Mouse (Mus musculus) kidney, embryonic 16.5 days (tissue): ENCODE data around the gene Fhl2. TPM values are rescaled to one million over a fixed set of nuclear protein-coding genes. Genes with fewer than 3 reads are reported as not detected.
A peak's percentile ranks its signal among the peaks of the same experiment; 100 is the strongest.

Source experiments
- ATAC-seq: fragments of 200-750 bp; cut with Nextera tagmentation; 2 replicates; pipeline ENCODE4 v1.8.0; 2017; ENCODE audit warnings: moderate TSS enrichment; ENCODE audit not compliant: low FRiP score, low TSS enrichment
- H3K27ac ChIP-seq: fragments of 300-500 bp; sonication (generic); 2 replicates; pipeline ENCODE4 v1.5.1; 2014; ENCODE audit warnings: low read length
- H3K27me3 ChIP-seq: fragments of 300-500 bp; sonication (generic); 2 replicates; pipeline ENCODE4 v1.6.1; 2014; ENCODE audit warnings: low read length, control low read depth, mixed read lengths; ENCODE audit not compliant: insufficient read depth
- H3K36me3 ChIP-seq: fragments of 300-500 bp; sonication (generic); 2 replicates; pipeline ENCODE4 v1.6.1; 2014; ENCODE audit warnings: low read length, control low read depth, mixed read lengths; ENCODE audit not compliant: insufficient read depth
- H3K4me1 ChIP-seq: fragments of 300-500 bp; sonication (generic); 2 replicates; pipeline ENCODE4 v1.6.1; 2014; ENCODE audit warnings: low read length, control low read depth, mixed read lengths; ENCODE audit not compliant: insufficient read depth
- H3K4me2 ChIP-seq: fragments of 300-500 bp; sonication (generic); replicated peaks from 2 replicates; pipeline ENCODE4 v1.6.1; 2014; ENCODE audit warnings: low read depth, low read length
- H3K4me3 ChIP-seq: fragments of 300-500 bp; sonication (generic); 2 replicates; pipeline ENCODE4 v1.5.1; 2014; ENCODE audit warnings: mild to moderate bottlenecking, low read length
- H3K9ac ChIP-seq: fragments of 300-500 bp; sonication (generic); replicated peaks from 2 replicates; pipeline ENCODE4 v1.6.1; 2014; ENCODE audit warnings: low read length
- H3K9me3 ChIP-seq: fragments of 300-500 bp; sonication (generic); 2 replicates; pipeline ENCODE4 v1.6.1; 2016; ENCODE audit warnings: low read length, control low read depth
- WGBS: fragments of 180-500 bp; shearing (Covaris S2); extraction: QIAGEN DNeasy Blood & Tissue Kit; methylation state at CpG from one replicate; pipeline ENCODE4 v1.1.7; 2014; 5-methylcytosine and 5-hydroxymethylcytosine counted together
- polyA plus RNA-seq: library from polyadenylated mRNA; unstranded; fragments of >200 nt; fragmentation: Nextera tagmentation; extraction: Ambion mirVana; gene quantifications from 2 replicates; pipeline ENCODE4 v1.2.1, GENCODE M21; 2015

Gene Fhl2
- polyA plus RNA-seq, 1 experiment from 2014 or later, result 104 TPM

DNA sequence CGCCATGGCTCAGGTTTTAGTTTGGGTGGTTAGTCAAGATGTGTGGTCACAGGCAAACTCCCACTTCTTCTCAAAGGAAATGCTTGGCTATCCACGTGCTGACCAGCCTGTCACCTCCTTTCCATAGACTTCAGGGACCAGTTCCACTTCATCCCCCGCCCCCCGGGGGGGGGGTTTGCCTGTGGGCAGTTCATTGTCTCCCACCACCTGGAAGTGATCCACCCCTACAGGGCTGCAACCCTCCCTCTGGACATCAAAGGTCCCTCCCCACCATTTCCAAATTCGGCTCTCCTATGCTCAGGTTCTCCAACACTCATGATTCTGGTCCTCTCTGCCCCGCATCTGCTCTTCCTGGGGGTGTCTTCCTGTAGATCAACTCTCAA lies 33.7 kb downstream of the Fhl2 start:
- Histone ChIP-seq H3K36me3 (no peaks in the 10 kb centered on the region; the same call in 1 of the 2 replicates), H3K4me3 (peak overlapping the region; percentile 85), H3K9me3 (0 out of 2 replicates have a peak, but pooled peaks cover 4% of the 10 kb centered on the region), H3K4me1 (peaks cover 36% of the 10 kb centered on the region), H3K4me2 (peak overlapping the region; percentile 89), H3K27ac (peak overlapping the region; percentile 93), H3K9ac (peak overlapping the region; percentile 94), H3K27me3 (no peaks in the 10 kb centered on the region)
- peak; percentile 46 for ATAC-seq
- WGBS, result 0% methylated on average over 5 of the region's 6 CpGs

GRCm38 (mm10) chr1:43162394-43162793 lies 34.4 kb downstream of the Fhl2 start:
- Histone ChIP-seq H3K9me3 (peaks cover 5% of the 10 kb centered on the region; the same call in 1 of the 2 replicates), H3K36me3 (peaks cover 4% of the 10 kb centered on the region), H3K27ac (peak overlapping the region; percentile 93), H3K9ac (peak overlapping the region; percentile 94), H3K4me2 (peak overlapping the region; percentile 89), H3K27me3 (no peaks in the 10 kb centered on the region), H3K4me1 (peaks cover 29% of the 10 kb centered on the region), H3K4me3 (peak overlapping the region; percentile 85)
- no peak for ATAC-seq
- 78% methylated on average over 3 of the region's 3 CpGs for WGBS

- Histone ChIP-seq H3K4me1 (peaks cover 35% of the 10 kb centered on the region), H3K9me3 (peaks cover 3% of the 10 kb centered on the region; the same call in 1 of the 2 replicates), H3K4me2 (peak overlapping the region; percentile 20; the same call in 1 of the 2 replicates), H3K4me3 (0 out of 2 replicates have a peak overlapping the region, but pooled peaks have one; percentile 2), H3K36me3 (peaks cover 10% of the 10 kb centered on the region), H3K27me3 (no peaks in the 10 kb centered on the region), H3K27ac (peak overlapping the region; percentile 73), H3K9ac (peak overlapping the region; percentile 46; the same call in 1 of the 2 replicates)
- no peak for ATAC-seq
- 36% methylated on average over 4 of the region's 4 CpGs for WGBS
Measured at GRCm38 (mm10) chr1:43159429-43159828, 37.4 kb downstream of the Fhl2 start.

- Histone ChIP-seq H3K4me2 (no peak overlapping the region), H3K4me3 (no peak overlapping the region), H3K36me3 (peaks cover 13% of the 10 kb centered on the region), H3K9ac (no peak overlapping the region), H3K27ac (0 out of 2 replicates have a peak overlapping the region, but pooled peaks have one; percentile 2), H3K4me1 (peaks cover 40% of the 10 kb centered on the region), H3K27me3 (no peaks in the 10 kb centered on the region), H3K9me3 (peaks cover 3% of the 10 kb centered on the region; the same call in 1 of the 2 replicates)
- WGBS, result 75% methylated on average over 2 of the region's 2 CpGs
- ATAC-seq, result no peak
Measured at GRCm38 (mm10) chr1:43157907-43158306, 38.9 kb downstream of the Fhl2 start.

DNA sequence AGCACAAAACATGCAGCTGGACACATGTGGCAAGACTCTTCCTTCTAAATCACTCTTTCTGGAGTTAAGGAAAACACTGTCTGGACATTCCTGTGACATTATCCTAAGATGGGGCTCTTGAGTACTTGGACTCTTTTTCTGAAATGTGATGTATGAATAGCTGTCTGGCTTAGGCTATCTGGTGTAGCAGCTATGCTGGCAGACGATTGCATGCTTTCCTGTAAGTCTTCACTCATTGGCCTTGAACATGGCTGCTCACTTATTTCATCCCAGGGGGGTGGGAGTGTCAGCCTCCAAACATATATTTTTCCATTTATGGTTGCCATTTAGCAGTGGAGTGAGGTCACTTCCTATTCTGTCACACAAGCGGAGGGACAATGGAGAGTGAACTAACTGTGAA lies 42.3 kb downstream of the Fhl2 start:
- WGBS, result 56% methylated on average over 2 of the region's 2 CpGs
- peaks cover 3% of the 10 kb centered on the region; the same call in 1 of the 2 replicates for H3K9me3 ChIP-seq
- peaks cover 52% of the 10 kb centered on the region for H3K4me1 ChIP-seq
- peak overlapping the region; percentile 13; the same call in 1 of the 2 replicates for H3K27ac ChIP-seq
- peak; percentile 39; the same call in 1 of the 2 replicates for ATAC-seq
- H3K36me3 ChIP-seq, result peaks cover 19% of the 10 kb centered on the region
- H3K9ac ChIP-seq, result no peak overlapping the region
- no peaks in the 10 kb centered on the region for H3K27me3 ChIP-seq
- H3K4me3 ChIP-seq, result no peak overlapping the region
- H3K4me2 ChIP-seq, result no peak overlapping the region

DNA sequence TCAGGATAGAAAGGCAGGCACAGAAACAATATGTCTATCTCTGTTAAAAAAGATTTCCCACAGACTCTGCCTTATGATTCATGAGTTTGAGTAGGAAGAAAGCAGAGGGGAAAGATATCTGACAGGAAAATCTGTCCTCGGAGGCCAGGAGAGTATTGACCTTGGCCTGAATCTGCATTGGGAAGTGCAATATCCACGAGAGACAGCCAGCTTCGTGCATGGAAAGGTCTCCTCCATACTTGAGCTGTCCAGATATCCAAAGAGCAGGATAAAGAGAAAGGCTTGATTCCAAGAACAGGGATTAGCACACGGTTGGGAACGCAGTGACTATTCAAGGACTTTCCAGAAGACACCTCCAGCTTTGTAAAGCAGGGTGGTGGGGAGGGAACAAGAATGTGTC lies 43.2 kb downstream of the Fhl2 start:
- no peak for ATAC-seq
- peak overlapping the region; percentile 38; the same call in 1 of the 2 replicates for H3K27ac ChIP-seq
- peaks cover 3% of the 10 kb centered on the region; the same call in 1 of the 2 replicates for H3K9me3 ChIP-seq
- no peak overlapping the region for H3K9ac ChIP-seq
- H3K4me1 ChIP-seq, result peaks cover 44% of the 10 kb centered on the region
- 68% methylated on average over 5 of the region's 5 CpGs for WGBS
- H3K36me3 ChIP-seq, result peaks cover 22% of the 10 kb centered on the region
- H3K4me3 ChIP-seq, result no peak overlapping the region
- no peak overlapping the region for H3K4me2 ChIP-seq
- no peaks in the 10 kb centered on the region for H3K27me3 ChIP-seq

GRCm38 (mm10) chr1:43152626-43153025 lies 44.2 kb downstream of the Fhl2 start:
- H3K27me3 ChIP-seq, result no peaks in the 10 kb centered on the region
- 90% methylated on average over 4 of the region's 4 CpGs for WGBS
- H3K27ac ChIP-seq, result no peak overlapping the region
- H3K9me3 ChIP-seq, result peaks cover 3% of the 10 kb centered on the region; the same call in 1 of the 2 replicates
- H3K4me3 ChIP-seq, result no peak overlapping the region
- peaks cover 20% of the 10 kb centered on the region for H3K36me3 ChIP-seq
- H3K9ac ChIP-seq, result no peak overlapping the region
- H3K4me1 ChIP-seq, result peaks cover 45% of the 10 kb centered on the region
- H3K4me2 ChIP-seq, result no peak overlapping the region
- ATAC-seq, result no peak

DNA sequence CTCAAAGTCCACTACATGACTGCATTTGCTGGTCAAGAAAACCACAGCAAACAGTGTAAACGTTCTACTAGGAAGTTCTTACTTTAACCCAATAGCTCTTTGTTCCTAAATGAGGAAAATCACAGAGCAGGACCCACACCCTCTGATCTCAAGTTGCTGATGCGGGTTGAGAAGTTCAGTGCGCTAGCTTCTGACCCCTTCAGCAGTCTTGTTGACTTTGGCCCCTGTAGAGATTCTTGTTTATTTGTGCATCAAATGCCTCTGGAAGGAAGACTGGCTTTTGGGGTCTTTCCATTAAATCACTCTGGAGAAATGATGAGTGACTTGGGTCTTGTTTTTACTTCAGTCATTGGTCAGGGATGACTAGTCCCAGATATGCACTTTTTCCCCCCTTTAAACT lies 46.6 kb downstream of the Fhl2 start:
- no peak overlapping the region for H3K4me3 ChIP-seq
- H3K4me2 ChIP-seq, result no peak overlapping the region
- H3K4me1 ChIP-seq, result peaks cover 49% of the 10 kb centered on the region
- H3K27ac ChIP-seq, result peak overlapping the region; percentile 86
- peaks cover 12% of the 10 kb centered on the region; the same call in 1 of the 2 replicates for H3K36me3 ChIP-seq
- 29% methylated on average over 3 of the region's 3 CpGs for WGBS
- peak; percentile 81 for ATAC-seq
- H3K9me3 ChIP-seq, result no peaks in the 10 kb centered on the region
- no peak overlapping the region for H3K9ac ChIP-seq
- H3K27me3 ChIP-seq, result no peaks in the 10 kb centered on the region

DNA sequence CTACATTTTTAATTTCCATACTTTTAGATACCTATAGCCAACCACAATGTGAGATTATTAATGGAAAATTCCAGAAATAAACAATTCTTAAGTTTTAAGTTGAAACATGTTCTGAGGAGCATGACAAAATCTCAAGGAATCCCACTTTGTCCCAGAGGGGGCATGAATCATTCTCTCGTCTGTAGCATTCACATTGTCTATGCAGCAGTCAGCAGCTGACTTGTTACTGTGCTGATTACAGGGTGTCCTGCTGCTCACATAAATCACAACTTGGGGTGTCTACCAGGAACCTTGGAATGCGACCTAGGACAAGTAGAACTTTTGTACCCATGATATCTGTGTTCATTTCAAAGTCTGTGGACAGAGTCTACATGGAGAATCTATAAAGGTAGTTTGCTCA lies 49.3 kb downstream of the Fhl2 start:
- Histone ChIP-seq H3K4me2 (no peak overlapping the region), H3K27me3 (no peaks in the 10 kb centered on the region), H3K36me3 (peaks cover 5% of the 10 kb centered on the region; the same call in 1 of the 2 replicates), H3K4me1 (peaks cover 42% of the 10 kb centered on the region), H3K9me3 (no peaks in the 10 kb centered on the region), H3K9ac (no peak overlapping the region), H3K27ac (no peak overlapping the region; the same call in 1 of the 2 replicates), H3K4me3 (no peak overlapping the region)
- ATAC-seq, result no peak
- WGBS, result 66% methylated on average over 2 of the region's 2 CpGs

- H3K36me3 ChIP-seq, result peaks cover 8% of the 10 kb centered on the region
- ATAC-seq, result no peak
- peaks cover 25% of the 10 kb centered on the region for H3K4me1 ChIP-seq
- H3K4me2 ChIP-seq, result no peak overlapping the region
- 71% methylated on average over 6 of the region's 6 CpGs for WGBS
- no peaks in the 10 kb centered on the region for H3K27me3 ChIP-seq
- no peaks in the 10 kb centered on the region for H3K9me3 ChIP-seq
- H3K27ac ChIP-seq, result no peak overlapping the region
- no peak overlapping the region for H3K4me3 ChIP-seq
- no peak overlapping the region for H3K9ac ChIP-seq
Measured at GRCm38 (mm10) chr1:43145388-43145787, 51.4 kb downstream of the Fhl2 start.
